Mouse (Mus musculus): ENCODE data around the gene Olfr1216.
"Not testable (repeated sequence)": the region's sequence is repeated elsewhere in the genome, so short reads cannot be mapped to it uniquely, and the experiment has no call there.

DNA sequence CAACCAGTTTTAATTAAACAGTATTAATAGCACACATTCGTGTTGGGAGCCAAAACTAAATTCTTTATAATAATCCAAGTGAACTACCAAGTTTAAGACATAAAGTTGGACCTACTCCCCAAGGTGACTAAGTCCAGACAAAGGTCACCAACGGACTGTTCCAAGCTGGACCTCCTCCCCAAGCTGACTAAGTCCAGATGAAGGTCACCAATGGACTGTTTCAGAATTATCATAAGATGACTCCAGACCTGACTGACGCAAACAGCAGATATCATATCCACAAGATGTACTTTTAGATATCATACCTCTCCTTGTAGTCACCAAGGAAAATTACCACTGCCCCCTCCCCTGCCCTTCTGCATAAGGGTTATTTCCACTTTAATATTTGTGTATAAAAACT lies 3.3 kb upstream of the Olfr1216 start:
- not testable (repeated sequence) for TF ChIP-seq POLR2A, CTCF (IDR thresholded peaks at IDR 0.05; ENCODE audit: insufficient read depth, low read depth, low read length)
